Mouse (Mus musculus) fat pad, adult 2 months (tissue): ENCODE data around the gene Mycbpap.

Experiments
- DNase-seq: peaks from one replicate; pipeline ENCODE4 v3.0.0-alpha.2; 2011; ENCODE audit warnings: low read depth, low spot score; ENCODE audit errors: extremely low read depth

The Mycbpap gene

GRCm38 (mm10) chr11:94521219-94521843, at the start of gene Mycbpap:
Gene Mycbpap (minus strand): TSS chr11:94521742.
- no peak for DNase-seq

- DNase-seq: no peak
Measured at GRCm38 (mm10) chr11:94570612-94571011, 49.1 kb upstream of the Mycbpap start.

DNA sequence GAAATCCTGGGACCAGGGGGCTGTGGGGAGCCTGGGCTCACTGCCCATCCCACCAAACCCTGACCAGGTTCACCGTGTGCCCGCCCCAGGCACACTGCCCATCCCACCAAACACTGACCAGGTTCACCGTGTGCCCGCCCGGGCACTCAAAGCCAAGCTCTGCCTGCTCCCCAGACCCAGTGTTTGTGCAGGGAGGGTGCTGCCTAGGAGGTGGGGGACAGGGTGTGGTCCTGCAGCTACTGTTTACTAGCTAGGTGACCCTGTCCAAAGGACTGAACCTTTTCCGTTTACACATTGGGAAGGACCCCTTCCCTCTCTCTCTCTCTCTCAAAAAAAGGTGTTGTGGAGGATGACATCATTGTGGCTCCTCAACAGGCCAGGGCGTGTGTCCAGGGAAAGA, 45.8 kb upstream of the Mycbpap start:
- no peak for DNase-seq

DNA sequence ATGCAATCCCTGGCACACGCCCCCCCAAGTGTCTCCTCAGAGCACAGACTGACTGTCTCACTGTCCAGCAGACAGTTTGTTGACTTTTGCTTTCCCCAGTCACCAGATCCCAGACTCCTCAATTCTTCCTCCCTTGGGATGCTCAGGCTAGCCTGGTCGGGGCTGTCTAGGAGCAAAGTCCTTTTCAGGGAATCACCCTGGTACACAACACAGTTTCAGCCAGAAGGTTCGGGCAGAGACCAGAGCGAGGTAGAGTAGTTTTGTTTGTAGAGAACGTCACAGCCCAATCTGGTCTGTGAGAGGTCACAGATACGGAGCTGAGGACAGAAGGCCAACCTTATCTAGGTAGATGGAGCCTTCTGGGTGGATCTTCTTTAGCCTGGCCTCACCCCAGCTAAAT, 45.0 kb upstream of the Mycbpap start:
- DNase-seq: no peak

GRCm38 (mm10) chr11:94565151-94565479, 43.6 kb upstream of the Mycbpap start:
- DNase-seq: no peak

- DNase-seq: no peak
Measured at GRCm38 (mm10) chr11:94564437-94565150, 43.1 kb upstream of the Mycbpap start, which contains the start of gene Chad. Gene Chad (plus strand): TSS chr11:94565047.

GRCm38 (mm10) chr11:94563821-94564220, 42.3 kb upstream of the Mycbpap start:
- no peak for DNase-seq

DNA sequence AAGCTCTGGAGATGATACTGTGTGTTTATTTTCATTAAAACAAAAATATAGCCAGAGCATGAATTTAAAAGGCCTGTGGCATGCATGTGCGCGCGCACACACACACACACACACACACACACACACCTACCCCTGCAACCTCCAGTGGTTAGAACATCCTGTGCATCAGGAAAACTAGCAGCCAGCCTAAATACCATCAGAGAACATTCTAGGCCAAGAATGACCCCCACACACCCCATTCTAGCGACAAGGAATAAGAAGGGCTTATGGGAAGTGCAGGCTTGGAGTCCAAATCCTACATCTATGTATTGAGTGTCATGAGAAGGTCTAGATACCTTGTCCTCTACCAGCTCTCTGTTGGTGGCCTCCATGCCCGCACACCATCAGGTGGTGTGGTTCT, 41.8 kb upstream of the Mycbpap start:
- no peak for DNase-seq

GRCm38 (mm10) chr11:94558226-94558625, 36.7 kb upstream of the Mycbpap start:
- DNase-seq: no peak

- no peak for DNase-seq
Measured at GRCm38 (mm10) chr11:94550442-94550744, 28.9 kb upstream of the Mycbpap start.

DNA sequence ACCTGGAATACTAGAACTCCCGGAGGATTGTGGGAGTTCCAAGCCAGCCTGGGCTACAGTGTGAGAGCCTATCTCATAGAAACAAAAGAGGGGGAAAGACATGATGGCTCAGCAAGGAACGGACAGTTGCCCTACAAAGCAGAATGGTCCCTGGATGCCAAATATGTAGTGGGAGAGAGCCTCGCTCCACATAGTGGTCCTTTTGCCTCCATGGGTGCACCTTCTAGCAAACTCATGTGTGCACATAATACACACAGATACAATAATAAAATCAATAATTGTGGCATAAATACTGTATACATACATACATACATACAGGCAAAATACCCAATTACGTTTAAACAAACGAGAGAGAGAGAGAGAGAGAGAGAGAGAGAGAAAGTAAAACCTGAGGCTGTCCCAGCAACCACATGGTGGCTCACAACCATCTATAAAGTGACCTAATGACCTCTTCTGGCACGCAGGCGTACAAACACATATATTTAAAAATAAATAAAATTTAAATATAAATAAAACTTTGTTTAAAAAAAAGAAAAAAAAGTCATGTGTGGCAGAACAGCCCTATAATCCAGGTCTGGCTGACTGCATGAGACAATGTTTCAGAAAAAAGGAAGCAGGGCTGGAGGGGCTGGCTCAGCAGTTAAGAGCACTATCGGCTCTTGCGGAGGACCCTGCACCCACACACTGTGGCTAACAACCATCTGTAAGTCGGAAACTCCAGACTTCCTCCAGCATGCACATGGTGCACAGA, 28.3 kb upstream of the Mycbpap start:
- no peak for DNase-seq

GRCm38 (mm10) chr11:94548888-94549690, 27.5 kb upstream of the Mycbpap start, which contains the start of gene Rsad1:
Gene Rsad1 (minus strand): TSS chr11:94549255.
- DNase-seq: no peak

GRCm38 (mm10) chr11:94548041-94548784, 26.7 kb upstream of the Mycbpap start:
- no peak for DNase-seq

GRCm38 (mm10) chr11:94547271-94547670, 25.7 kb upstream of the Mycbpap start:
- peak; percentile 43 for DNase-seq

DNA sequence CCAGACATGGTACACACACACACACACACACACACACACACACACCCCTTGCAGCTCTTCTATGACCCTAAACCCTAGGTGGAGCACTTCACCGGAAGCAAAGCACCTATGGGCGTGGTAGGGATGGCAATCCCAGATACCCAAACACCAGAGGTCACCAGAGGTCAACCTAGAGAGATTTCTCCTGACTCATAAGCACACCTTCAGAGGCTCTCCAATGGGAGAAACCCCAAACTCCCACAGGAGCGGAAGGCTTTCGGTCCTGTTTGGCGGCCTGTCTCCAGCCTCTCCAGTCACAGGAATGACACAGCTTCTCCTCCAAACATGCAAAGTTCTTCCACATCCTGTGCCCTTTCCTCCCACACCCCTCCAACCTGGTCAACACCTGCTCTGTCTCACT, 24.8 kb upstream of the Mycbpap start:
- DNase-seq: no peak

GRCm38 (mm10) chr11:94544422-94544821, 22.9 kb upstream of the Mycbpap start:
- DNase-seq: no peak

DNA sequence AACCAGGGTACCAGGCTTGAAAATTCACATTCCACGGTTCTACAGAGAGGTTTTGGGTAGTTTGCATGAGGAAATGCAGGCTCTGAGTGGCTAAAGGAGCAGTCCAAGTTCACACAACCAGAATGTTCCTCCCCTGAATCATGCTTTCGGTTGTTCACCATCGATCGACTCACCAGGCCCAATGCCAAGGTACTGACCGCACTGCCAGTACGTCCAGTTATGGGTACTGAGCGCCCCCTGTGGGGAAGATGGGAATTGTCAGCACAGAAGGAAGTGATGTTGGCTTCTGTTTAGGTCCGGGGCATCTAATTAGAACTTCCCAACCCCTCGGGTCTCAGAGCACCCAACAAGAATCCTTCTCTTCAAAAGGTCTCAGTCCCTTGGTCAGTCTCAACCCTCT, 22.4 kb upstream of the Mycbpap start:
- DNase-seq: no peak

- no peak for DNase-seq
Measured at GRCm38 (mm10) chr11:94543344-94543743, 21.8 kb upstream of the Mycbpap start.

- DNase-seq: no peak
Measured at GRCm38 (mm10) chr11:94542400-94542799, 20.9 kb upstream of the Mycbpap start.

DNA sequence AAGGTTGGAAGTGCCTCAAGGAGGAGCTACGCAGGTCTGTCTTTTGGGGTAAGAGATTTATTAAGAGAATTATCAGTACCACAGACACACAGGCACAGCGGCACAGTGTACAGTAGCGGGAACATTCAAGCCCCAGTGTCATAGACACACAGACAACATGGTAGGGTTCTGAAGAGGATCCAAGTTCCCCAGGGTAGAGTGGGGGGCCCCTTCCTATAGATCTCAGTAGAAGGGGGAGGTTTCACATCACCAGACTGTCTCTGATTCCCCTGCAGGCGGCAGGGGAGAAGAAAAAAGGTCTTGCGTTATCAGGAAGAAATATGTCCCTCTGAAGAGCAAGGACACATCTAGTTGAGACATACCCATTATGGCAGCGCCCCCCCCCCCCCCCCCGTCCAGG, 18.2 kb upstream of the Mycbpap start:
- DNase-seq: no peak
